Mouse (Mus musculus) regulatory T cell (primary cell): ENCODE measurements around the gene Tm2d3.

Experiments used
- in situ Hi-C: fragments of 300-600 bp; cut with MboI, MseI; formaldehyde crosslinking; loops from one replicate; pipeline ENCODE4 v1.15.1; 2025; ENCODE audit warnings: high pct_unique_total_duplicates

The Tm2d3 gene

GRCm38 (mm10) chr7:65696450-65696849 lies 5.5 kb downstream of the Tm2d3 start:
- in situ Hi-C loops = loop anchor here (10.0 to 25.0 kb wide), 2 partner anchors 1138 to 1309 kb away; partner anchors contain the start of genes Adamts17, Mcee and Mphosph10

- in situ Hi-C loops = loop anchor here (5.0 kb wide), 1 partner anchor 355 kb away; the partner anchor contains the start of gene Snrpa1
Observed at GRCm38 (mm10) chr7:65702076-65702475, 11.1 kb downstream of the Tm2d3 start.

- in situ Hi-C loops = loop anchor here (5.0 kb wide), 1 partner anchor 352 kb away; the partner anchor contains the start of gene Snrpa1
Observed at GRCm38 (mm10) chr7:65704818-65705242, 13.9 kb downstream of the Tm2d3 start.

- in situ Hi-C loops = no loop called here
Observed at GRCm38 (mm10) chr7:65708506-65708905, 17.5 kb downstream of the Tm2d3 start.

GRCm38 (mm10) chr7:65710301-65710700 lies 19.3 kb downstream of the Tm2d3 start:
- in situ Hi-C loops = no loop called here

- in situ Hi-C loops = no loop called here
Observed at GRCm38 (mm10) chr7:65713782-65714181, 22.8 kb downstream of the Tm2d3 start.

GRCm38 (mm10) chr7:65714304-65714703 lies 23.3 kb downstream of the Tm2d3 start:
- in situ Hi-C loops = no loop called here

- in situ Hi-C loops = no loop called here
Observed at GRCm38 (mm10) chr7:65734024-65734423, 43.1 kb downstream of the Tm2d3 start.

- in situ Hi-C loops = no loop called here
Observed at GRCm38 (mm10) chr7:65735261-65735660, 44.3 kb downstream of the Tm2d3 start.

GRCm38 (mm10) chr7:65737286-65738040 lies 46.5 kb downstream of the Tm2d3 start:
- in situ Hi-C loops = no loop called here

- in situ Hi-C loops = no loop called here
Observed at GRCm38 (mm10) chr7:65742857-65743256, 51.9 kb downstream of the Tm2d3 start.

- in situ Hi-C loops = no loop called here
Observed at GRCm38 (mm10) chr7:65747990-65748955, 57.3 kb downstream of the Tm2d3 start.
